In genomic region chr7:46204046-46204471, GRCm38 (mm10) we compare ENCODE assay signal across 8 mouse cellular contexts. TPM values are rescaled to one million over a fixed set of nuclear protein-coding genes. Genes with fewer than 3 reads are reported as not detected.
DNase-seq lines count a peak whose midpoint lies in the region; ATAC-seq and TF ChIP-seq lines count a peak whose summit lies in the region.

No protein-coding gene starts in this region.

- 31% methylated on average over 11 of the region's 11 CpGs for WGBS in kidney, adult 2 months

- no peak for ATAC-seq in monocyte, adult 5-6 weeks (replicated peaks; ENCODE audit: insufficient number of reproducible peaks, low FRiP score, low TSS enrichment, poor library complexity, severe bottlenecking)

- intact Hi-C loops in gastrocnemius, adult 2 months (cut with DNase I) = loop anchor here (5.0 kb wide), 1 partner anchor 87 kb away; no protein-coding TSS in a partner anchor

- no peak; the same call in 1 of the 2 replicates for TF ChIP-seq CTCF in kidney, adult 2 months (conservative IDR thresholded peaks at IDR 0.05; ENCODE audit: insufficient read depth, insufficient read length, low read depth, low read length)
- TF ChIP-seq CTCF in gastrocnemius, adult 2 months (IDR thresholded peaks at IDR 0.05) = peak; percentile 67

- no peaks in the 10 kb centered on the region for H3K4me1 ChIP-seq in kidney, adult 2 months (ENCODE audit: control insufficient read depth, insufficient read depth, low read length)

- H3K27me3 ChIP-seq in kidney, adult 2 months (replicated peaks; ENCODE audit: control insufficient read depth, insufficient read depth, low read length) = no peaks in the 10 kb centered on the region

- H3K4me3 ChIP-seq in kidney, adult 2 months (ENCODE audit: insufficient read depth, low read depth, low read length) = no peak overlapping the region
- H3K4me3 ChIP-seq in gastrocnemius, adult 2 months = peak overlapping the region; percentile 9

- no peak overlapping the region for H3K27ac ChIP-seq in kidney, adult 2 months (ENCODE audit: insufficient read depth, low read depth, low read length)
- peak overlapping the region; percentile 91 for H3K27ac ChIP-seq in gastrocnemius, adult 2 months

- TF ChIP-seq POLR2A in kidney, adult 2 months (IDR thresholded peaks at IDR 0.05; ENCODE audit: low read depth, low read length) = no peak

- H3K36me3 ChIP-seq in kidney, adult 2 months (ENCODE audit: control insufficient read depth, insufficient read depth, low read length) = no peaks in the 10 kb centered on the region

- DNase-seq in kidney, adult 2 months = peak; percentile 10
- no peak for DNase-seq in kidney, adult 18-20 months
- DNase-seq in MN1 (ENCODE audit: low spot score) = peak; percentile 17
- DNase-seq in cerebellum, postnatal 36 days = peak; percentile 67 to 72
- peak; percentile 84 for DNase-seq in gastrocnemius, adult 2 months
- DNase-seq in left cerebral cortex, adult 18-20 months (ENCODE audit: low spot score in 2 of 2) = peak; percentile 57 to 65
- DNase-seq in naive thymus-derived CD4-positive, alpha-beta T cell, adult 2 months (ENCODE audit: low read depth) = peak; percentile 4

RNA-seq across cellular contexts. Expression of gene Abcc8, which starts 24.2 kb away (rescaled TPM):
- 0.30 and 0.64 TPM in 2 replicates for polyA plus RNA-seq in kidney, adult 2 months (2012; rRNA removed)
- 1 to 10 TPM; 2.4 to 4.2 TPM for total RNA-seq in gastrocnemius, adult 2 months (2021)
- 10 to 100 TPM; 34.8 to 39.2 TPM for total RNA-seq in left cerebral cortex, adult 18-20 months (2021)
- not detected in 3 replicates for total RNA-seq in monocyte, adult 5-6 weeks (2017)

RNA-seq across cellular contexts. Expression of gene Ush1c, which starts 34.2 kb away (rescaled TPM):
- polyA plus RNA-seq in kidney, adult 2 months (2012; rRNA removed) = 50.8 and 52.4 TPM in 2 replicates
- total RNA-seq in gastrocnemius, adult 2 months (2021) = 1 to 10 TPM; 6.2 to 9.7 TPM
- total RNA-seq in left cerebral cortex, adult 18-20 months (2021) = under 1 TPM in 1 of 2 experiments, not detected in 1; 0.28 TPM
- not detected in 3 replicates for total RNA-seq in monocyte, adult 5-6 weeks (2017)

RNA-seq across cellular contexts. Expression of gene Otog, which starts 36.7 kb away (rescaled TPM):
- polyA plus RNA-seq in kidney, adult 2 months (2012; rRNA removed) = 0.04 and 0.06 TPM in 2 replicates
- 1 to 10 TPM in 1 of 2 experiments, under 1 TPM in 1; 0.33 to 1.2 TPM for total RNA-seq in gastrocnemius, adult 2 months (2021)
- under 1 TPM in 1 of 2 experiments, not detected in 1; 0.07 TPM for total RNA-seq in left cerebral cortex, adult 18-20 months (2021)
- not detected in 3 replicates for total RNA-seq in monocyte, adult 5-6 weeks (2017)

Comparison
In these comparisons a context has a peak if more than half of its experiments do, and no peak if none do; other contexts are left out.
1. RNA of gene Abcc8, which starts 24.2 kb away (total RNA-seq): 34.8 to 39.2 TPM in left cerebral cortex, adult 18-20 months; 2.4 to 4.2 TPM in gastrocnemius, adult 2 months and not detected in monocyte, adult 5-6 weeks; every median in the first group is over 4 times any median in the second.